Mouse (Mus musculus): ENCODE data around the gene Gdi2. TPM values are rescaled to one million over a fixed set of nuclear protein-coding genes. Genes with fewer than 3 reads are reported as not detected.

The Gdi2 gene
- polyA plus RNA-seq, 1 experiment from 2014 or later: 421 TPM

GRCm38 (mm10) chr13:3563130-3563529 lies 25.3 kb downstream of the Gdi2 start:
- no peak overlapping the region for H3K9ac ChIP-seq
- no peak for ATAC-seq (ENCODE audit: insufficient number of reproducible peaks, low FRiP score, low TSS enrichment, low read depth)
- H3K9me3 ChIP-seq: no peaks in the 10 kb centered on the region
- no peaks in the 10 kb centered on the region for H3K4me1 ChIP-seq
- H3K36me3 ChIP-seq: peaks cover 57% of the 10 kb centered on the region
- no peak overlapping the region for H3K27ac ChIP-seq
- 95% methylated on average over 1 of the region's 1 CpGs for WGBS
- no peak overlapping the region for H3K4me2 ChIP-seq
- H3K27me3 ChIP-seq: no peaks in the 10 kb centered on the region
- no peak overlapping the region for H3K4me3 ChIP-seq

- Histone ChIP-seq H3K4me3 (no peak overlapping the region), H3K4me2 (no peak overlapping the region), H3K36me3 (peaks cover 64% of the 10 kb centered on the region), H3K9ac (no peak overlapping the region), H3K27ac (no peak overlapping the region), H3K9me3 (no peaks in the 10 kb centered on the region), H3K4me1 (no peaks in the 10 kb centered on the region), H3K27me3 (no peaks in the 10 kb centered on the region)
- WGBS: 86% methylated on average over 2 of the region's 2 CpGs
- no peak for ATAC-seq (ENCODE audit: insufficient number of reproducible peaks, low FRiP score, low TSS enrichment, low read depth)
Observed at GRCm38 (mm10) chr13:3563953-3564352, 26.1 kb downstream of the Gdi2 start.

GRCm38 (mm10) chr13:3590789-3591188 lies 52.9 kb downstream of the Gdi2 start:
- Histone ChIP-seq H3K4me1 (no peaks in the 10 kb centered on the region), H3K9ac (no peak overlapping the region), H3K36me3 (peaks cover 41% of the 10 kb centered on the region), H3K4me3 (no peak overlapping the region), H3K27ac (no peak overlapping the region), H3K9me3 (no peaks in the 10 kb centered on the region), H3K4me2 (no peak overlapping the region), H3K27me3 (no peaks in the 10 kb centered on the region)
- ATAC-seq (ENCODE audit: insufficient number of reproducible peaks, low FRiP score, low TSS enrichment, low read depth): no peak
- WGBS: 75% methylated on average over 3 of the region's 3 CpGs

- no peak overlapping the region for H3K27ac ChIP-seq
- no peaks in the 10 kb centered on the region for H3K9me3 ChIP-seq
- no peaks in the 10 kb centered on the region for H3K4me1 ChIP-seq
- H3K4me2 ChIP-seq: no peak overlapping the region
- WGBS: 91% methylated on average over 1 of the region's 1 CpGs
- no peaks in the 10 kb centered on the region for H3K27me3 ChIP-seq
- peaks cover 39% of the 10 kb centered on the region for H3K36me3 ChIP-seq
- no peak for ATAC-seq (ENCODE audit: insufficient number of reproducible peaks, low FRiP score, low TSS enrichment, low read depth)
- H3K9ac ChIP-seq: no peak overlapping the region
- H3K4me3 ChIP-seq: no peak overlapping the region
Observed at GRCm38 (mm10) chr13:3594311-3594710, 56.4 kb downstream of the Gdi2 start.

GRCm38 (mm10) chr13:3596232-3596631 lies 58.4 kb downstream of the Gdi2 start:
- Histone ChIP-seq H3K4me2 (no peak overlapping the region), H3K36me3 (peaks cover 31% of the 10 kb centered on the region), H3K27me3 (no peaks in the 10 kb centered on the region), H3K9me3 (no peaks in the 10 kb centered on the region), H3K4me1 (no peaks in the 10 kb centered on the region), H3K27ac (no peak overlapping the region), H3K4me3 (no peak overlapping the region), H3K9ac (no peak overlapping the region)
- WGBS: 92% methylated on average over 6 of the region's 6 CpGs
- ATAC-seq (ENCODE audit: insufficient number of reproducible peaks, low FRiP score, low TSS enrichment, low read depth): no peak

- WGBS: 20% methylated on average over 8 of the region's 8 CpGs
Observed at GRCm38 (mm10) chr13:3609780-3610117, 71.9 kb downstream of the Gdi2 start.

GRCm38 (mm10) chr13:3610118-3610794 lies 72.4 kb downstream of the Gdi2 start:
- Histone ChIP-seq H3K4me2 (peak overlapping the region; percentile 63), H3K36me3 (no peaks in the 10 kb centered on the region), H3K4me1 (no peaks in the 10 kb centered on the region), H3K4me3 (peak overlapping the region; percentile 96), H3K27ac (peak overlapping the region; percentile 96), H3K27me3 (no peaks in the 10 kb centered on the region), H3K9me3 (no peaks in the 10 kb centered on the region), H3K9ac (peak overlapping the region; percentile 88)
- 0 out of 2 replicates have a peak, but pooled peaks have one; percentile 7 for ATAC-seq (ENCODE audit: insufficient number of reproducible peaks, low FRiP score, low TSS enrichment, low read depth)
- 0% methylated on average over 47 of the region's 50 CpGs for WGBS

More at GRCm38 (mm10) chr13:3609780-3610117, 71.9 kb downstream of the Gdi2 start:
- Histone ChIP-seq H3K4me3 (peak overlapping the region; percentile 96), H3K36me3 (no peaks in the 10 kb centered on the region), H3K9ac (peak overlapping the region; percentile 88), H3K27me3 (no peaks in the 10 kb centered on the region), H3K4me1 (no peaks in the 10 kb centered on the region), H3K4me2 (peak overlapping the region; percentile 63), H3K9me3 (no peaks in the 10 kb centered on the region), H3K27ac (peak overlapping the region; percentile 96; the same call in 1 of the 2 replicates)
- no peak for ATAC-seq (ENCODE audit: insufficient number of reproducible peaks, low FRiP score, low TSS enrichment, low read depth)

- H3K36me3 ChIP-seq: no peaks in the 10 kb centered on the region
- WGBS: under 1% methylated on average over 58 of the region's 58 CpGs
- no peaks in the 10 kb centered on the region for H3K27me3 ChIP-seq
- ATAC-seq (ENCODE audit: insufficient number of reproducible peaks, low FRiP score, low TSS enrichment, low read depth): peak; percentile 100
- no peaks in the 10 kb centered on the region for H3K9me3 ChIP-seq
- peak within 1 kb of the TSS; percentile 96 for H3K27ac ChIP-seq
- H3K9ac ChIP-seq: peak within 1 kb of the TSS; percentile 88
- peak within 1 kb of the TSS; percentile 63 for H3K4me2 ChIP-seq
- peak within 1 kb of the TSS; percentile 96 for H3K4me3 ChIP-seq
- no peaks in the 10 kb centered on the region for H3K4me1 ChIP-seq
Observed at GRCm38 (mm10) chr13:3610795-3611438, 73.1 kb downstream of the Gdi2 start, which contains the start of gene Fam208b. Fam208b (minus strand) TSS chr13:3611108.

Other genes starting within 250 kb of the Gdi2 start
- 15.3 and 15.7 TPM in 2 replicates for gene Fam208b, start 73.0 kb downstream of the Gdi2 start, polyA plus RNA-seq (2015; fragmentation: Nextera tagmentation; extraction: Ambion mirVana)
- 10.1 and 11.9 TPM in 2 replicates for gene Asb13, start 96.0 kb downstream of the Gdi2 start, polyA plus RNA-seq (2015; fragmentation: Nextera tagmentation; extraction: Ambion mirVana)